Mouse (Mus musculus) kidney, adult 11 months (tissue): ENCODE data around the gene Dock10.
A peak's percentile ranks its signal among the peaks of the same experiment; 100 is the strongest.

Experiments
- DNase-seq: peaks from one replicate; pipeline ENCODE4 v3.0.0; 2022

Dock10 gene

GRCm38 (mm10) chr1:80727403-80727802, 30.9 kb downstream of the Dock10 start:
- no peak for DNase-seq

DNA sequence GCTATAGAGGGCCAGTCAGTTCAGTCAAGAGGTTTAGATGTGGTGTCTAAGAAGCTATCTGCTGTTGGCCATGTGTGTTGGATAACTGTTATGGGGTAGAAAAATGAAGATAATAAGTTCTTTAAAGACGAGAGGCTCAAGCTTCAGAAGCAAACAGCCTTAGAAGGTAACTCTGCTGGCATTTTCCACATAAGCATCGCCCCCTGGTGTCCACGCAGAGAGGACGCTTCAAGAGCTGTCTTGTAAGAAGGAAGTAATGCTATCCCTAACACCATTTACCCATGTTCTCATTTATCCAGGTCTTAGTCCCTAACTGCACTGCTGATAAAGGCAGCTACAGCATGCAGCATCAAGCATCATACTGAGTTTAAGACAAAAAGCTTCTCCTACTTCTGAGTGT, 35.7 kb downstream of the Dock10 start:
- peak; percentile 6 for DNase-seq

- DNase-seq, result no peak
Observed at GRCm38 (mm10) chr1:80722001-80722400, 36.3 kb downstream of the Dock10 start.

GRCm38 (mm10) chr1:80721181-80721580, 37.1 kb downstream of the Dock10 start:
- DNase-seq, result no peak

DNA sequence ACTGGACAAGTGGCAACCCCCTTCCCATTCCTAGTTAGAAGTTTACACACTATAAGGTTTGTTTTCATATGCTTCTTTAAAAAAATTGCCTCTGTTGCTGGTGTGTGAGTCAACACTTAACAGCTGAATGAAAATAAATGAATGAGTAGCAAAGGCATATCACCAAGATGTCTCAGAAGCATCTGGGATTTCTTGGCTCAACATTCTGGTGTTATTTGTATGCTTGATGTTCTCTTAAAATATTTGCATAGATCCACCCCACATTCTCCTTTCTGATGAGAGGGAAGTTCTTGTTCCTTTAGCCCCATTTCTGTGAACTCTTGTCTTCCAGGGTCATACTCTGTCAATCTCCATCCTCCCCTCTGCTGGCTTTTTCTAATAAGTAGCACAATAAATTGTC, 38.2 kb downstream of the Dock10 start:
- no peak for DNase-seq

DNA sequence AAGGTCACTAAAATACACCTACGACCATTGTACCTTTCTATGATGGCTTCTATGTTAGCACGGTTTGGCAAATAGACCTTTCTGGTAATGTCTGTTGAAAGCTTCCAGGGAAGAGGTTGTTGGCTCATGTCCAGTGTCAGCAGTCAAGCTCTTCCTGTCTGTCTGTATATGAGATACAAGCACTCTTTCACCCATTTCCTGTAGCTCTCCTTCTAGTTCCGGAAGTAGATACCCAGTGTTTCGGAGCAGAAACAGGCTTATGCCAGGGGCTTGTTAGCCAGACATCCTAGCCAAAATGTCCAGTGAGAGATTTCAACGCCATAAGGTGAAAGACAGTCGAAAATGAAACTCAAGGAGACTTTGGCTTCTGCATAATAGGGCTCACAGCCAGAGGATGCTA, 38.9 kb downstream of the Dock10 start:
- no peak for DNase-seq

DNA sequence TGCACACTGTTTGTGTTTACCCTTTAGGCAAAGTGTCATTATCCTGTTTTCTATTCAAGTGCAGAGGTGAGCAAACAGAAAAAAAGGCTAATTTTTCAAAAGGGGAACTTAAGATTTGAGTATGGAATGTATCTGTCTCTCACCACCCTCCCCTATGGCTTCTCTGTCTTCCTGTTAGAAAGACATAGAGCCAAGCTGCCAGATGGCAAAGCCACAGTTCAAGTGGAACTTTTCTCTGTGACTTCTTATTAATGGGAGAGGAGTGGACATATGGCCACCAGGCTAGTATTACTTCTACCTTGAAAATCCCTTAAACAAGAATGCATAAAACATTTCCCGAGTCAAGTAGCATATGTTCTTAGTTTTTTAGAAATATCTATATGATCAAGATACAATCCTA, 39.7 kb downstream of the Dock10 start:
- DNase-seq, result no peak

GRCm38 (mm10) chr1:80715917-80716316, 42.4 kb downstream of the Dock10 start:
- DNase-seq, result no peak

GRCm38 (mm10) chr1:80713920-80714319, 44.4 kb downstream of the Dock10 start:
- DNase-seq, result no peak

DNA sequence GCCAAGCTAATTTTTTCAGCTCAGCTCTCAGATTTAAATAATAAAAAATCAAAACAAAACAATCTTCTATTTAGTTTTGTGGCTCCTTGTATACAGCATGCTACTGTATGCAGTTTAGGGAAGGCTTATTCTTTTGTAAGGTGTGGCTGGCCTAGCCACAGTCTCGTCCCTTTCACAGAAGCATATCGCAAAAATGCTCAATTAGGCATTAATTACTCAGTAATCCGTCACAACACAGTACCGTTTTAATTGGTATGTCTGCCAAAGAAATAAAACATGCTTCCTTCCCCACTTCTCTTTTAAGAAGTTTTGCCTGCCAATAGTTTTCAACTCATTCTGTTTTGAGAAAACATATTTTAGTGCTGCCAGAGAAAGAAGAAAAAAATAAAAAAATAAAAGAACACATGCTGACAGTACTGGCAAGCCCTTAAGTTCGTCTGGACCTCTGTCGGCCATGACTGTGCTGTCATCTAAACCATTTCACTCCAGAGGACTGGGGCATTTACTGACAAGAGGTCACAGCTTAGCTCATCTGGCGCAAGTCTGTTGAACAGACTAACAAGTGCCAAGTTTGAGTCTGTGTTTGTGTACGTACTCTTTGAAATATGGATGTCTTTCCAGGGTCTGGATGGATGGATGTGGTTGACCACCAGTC, 47.6 kb downstream of the Dock10 start:
- no peak for DNase-seq

DNA sequence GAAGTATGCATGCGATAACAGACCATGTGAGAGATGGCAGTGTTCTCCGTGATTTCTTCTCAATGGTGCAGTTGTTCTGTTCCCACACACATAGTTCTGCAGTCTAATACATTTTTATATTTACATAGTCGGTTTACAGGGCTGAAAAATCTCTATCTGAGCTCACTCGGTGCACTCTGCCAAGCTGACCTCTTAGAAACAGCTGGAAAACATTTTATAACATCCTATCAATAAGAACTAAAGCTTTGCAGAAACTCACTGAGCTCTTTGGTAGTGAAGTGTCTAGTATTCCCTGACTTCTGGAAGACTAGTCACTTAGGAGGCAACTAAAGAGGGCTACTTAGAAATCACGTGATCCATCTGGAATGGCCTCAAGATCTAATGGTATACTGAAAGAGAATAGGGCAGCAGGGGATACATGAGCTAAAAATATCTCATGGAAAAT, 48.2 kb downstream of the Dock10 start:
- DNase-seq, result no peak

- peak; percentile 5 for DNase-seq
Observed at GRCm38 (mm10) chr1:80709299-80709698, 49.0 kb downstream of the Dock10 start.

GRCm38 (mm10) chr1:80703279-80703678, 55.0 kb downstream of the Dock10 start:
- no peak for DNase-seq

GRCm38 (mm10) chr1:80676004-80676673, 82.2 kb downstream of the Dock10 start:
- DNase-seq, result no peak

- DNase-seq, result no peak
Observed at GRCm38 (mm10) chr1:80671730-80672129, 86.6 kb downstream of the Dock10 start.

- DNase-seq, result no peak
Observed at GRCm38 (mm10) chr1:80671056-80671455, 87.3 kb downstream of the Dock10 start.

- DNase-seq, result no peak
Observed at GRCm38 (mm10) chr1:80670387-80670786, 87.9 kb downstream of the Dock10 start.

DNA sequence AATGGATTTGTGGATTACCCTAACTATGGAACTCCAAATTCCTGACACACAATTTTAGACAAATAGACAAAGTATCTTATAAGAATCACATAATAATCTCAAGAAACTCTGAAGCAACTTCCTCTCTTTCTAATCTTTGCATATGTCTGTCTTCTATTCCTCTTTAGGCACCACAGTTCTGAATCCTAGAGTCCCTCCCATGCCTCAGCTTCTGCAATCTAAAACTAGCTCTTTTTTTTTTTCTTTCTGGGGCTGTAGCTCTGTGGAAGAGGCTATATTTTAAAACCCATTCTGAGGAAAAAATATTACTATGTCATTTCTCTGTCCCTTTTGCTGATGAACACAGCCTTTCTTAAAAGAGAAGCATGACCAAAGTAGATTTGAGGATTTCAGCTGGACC, 92.6 kb downstream of the Dock10 start:
- no peak for DNase-seq

GRCm38 (mm10) chr1:80665161-80665560, 93.2 kb downstream of the Dock10 start:
- peak; percentile 4 for DNase-seq

GRCm38 (mm10) chr1:80661506-80662402, 96.6 kb downstream of the Dock10 start:
- DNase-seq, result no peak

DNA sequence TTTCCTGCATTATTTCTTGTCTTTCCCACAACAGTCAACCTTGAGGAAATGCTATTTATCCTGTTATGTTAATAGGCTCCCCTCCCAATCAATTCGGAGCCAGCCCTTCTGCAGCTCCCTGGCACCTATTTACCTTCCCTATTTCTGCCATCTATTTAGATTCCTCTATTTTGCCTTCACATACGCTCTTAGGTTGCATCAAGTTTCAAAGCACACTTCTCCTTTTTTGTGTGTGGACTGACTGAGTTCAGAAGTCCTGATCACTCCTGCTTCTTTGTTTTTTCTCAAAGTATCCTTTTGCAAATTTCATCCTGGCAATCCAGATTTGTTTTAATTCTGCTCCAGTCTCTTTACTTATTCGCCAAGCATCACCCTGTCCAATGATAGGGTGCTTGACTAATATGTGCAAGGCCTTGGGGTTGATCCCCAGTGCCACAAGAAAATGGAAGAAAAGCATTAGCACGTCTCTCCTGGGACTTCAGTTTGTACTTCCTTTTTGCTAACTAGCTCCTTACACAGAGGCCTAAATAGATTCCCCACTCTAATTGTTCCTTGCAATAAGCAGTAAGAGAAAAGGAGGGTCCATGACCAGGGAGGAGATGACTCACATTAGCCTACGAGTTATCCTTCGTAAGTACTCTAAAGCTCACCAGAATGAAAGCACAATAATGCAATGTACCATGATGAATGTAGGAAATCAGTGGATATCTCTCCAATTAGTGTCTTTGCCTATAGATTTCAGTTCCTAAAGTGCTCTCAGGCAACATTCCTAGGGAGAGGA, 98.7 kb downstream of the Dock10 start:
- no peak for DNase-seq

GRCm38 (mm10) chr1:80656389-80656788, 101.9 kb downstream of the Dock10 start:
- DNase-seq, result peak; percentile 13

DNA sequence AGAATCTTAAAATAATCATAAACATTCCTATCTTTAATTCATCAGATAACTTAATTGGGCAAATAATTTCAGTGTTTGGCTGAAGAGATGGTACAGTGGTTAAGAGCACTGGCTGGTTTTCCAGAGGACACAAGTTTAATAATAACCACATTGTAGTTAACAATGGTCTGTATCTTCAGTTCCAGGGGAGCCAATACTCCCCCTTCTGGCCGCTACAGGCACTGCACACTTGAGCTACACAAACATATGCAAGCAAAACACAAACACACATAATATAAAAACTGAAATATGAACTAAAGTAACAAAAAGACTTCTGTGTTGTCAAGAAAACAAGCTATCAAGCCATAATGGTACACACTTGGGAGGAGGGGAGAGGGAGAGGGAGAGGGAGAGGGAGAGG, 102.5 kb downstream of the Dock10 start:
- no peak for DNase-seq
